Mouse (Mus musculus): ENCODE measurements around the gene Capn5. TPM values are rescaled to one million over a fixed set of nuclear protein-coding genes. Genes with fewer than 3 reads are reported as not detected.
A peak's percentile ranks its signal among the peaks of the same experiment; 100 is the strongest.
"Not testable (repeated sequence)": the region's sequence is repeated elsewhere in the genome, so short reads cannot be mapped to it uniquely, and the experiment has no call there.

Capn5 gene
- 1 to 10 TPM; 1.9 to 2.0 TPM for total RNA-seq (2021)

- intact Hi-C loops (cut with DNase I), result no loop called here
- peak; percentile 31 for DNase-seq (ENCODE audit: low spot score)
Observed at GRCm38 (mm10) chr7:98177929-98178559, at the start of gene Capn5. Gene Capn5 (minus strand): TSS chr7:98178274.

DNA sequence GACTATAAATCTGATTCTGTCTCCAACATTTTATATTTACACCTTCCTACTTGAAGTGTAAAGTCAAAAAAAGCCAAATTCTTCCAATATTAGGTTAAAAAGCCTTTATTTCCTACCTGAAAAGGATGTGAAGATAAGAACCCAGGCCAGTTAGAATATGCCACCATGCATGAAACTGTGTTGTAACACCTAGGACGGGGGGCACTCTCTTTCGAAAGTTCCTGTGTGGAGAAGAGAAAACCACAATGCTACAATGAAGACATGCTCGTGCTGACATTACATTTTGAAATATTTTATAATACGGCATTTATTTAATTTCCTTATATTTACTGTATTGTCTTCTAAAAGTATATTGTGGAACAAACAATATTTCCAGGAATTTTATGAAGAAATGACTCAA is 45.7 kb upstream of the Capn5 start:
- intact Hi-C loops (cut with DNase I), result no loop called here
- no peak for DNase-seq (ENCODE audit: low spot score)

DNA sequence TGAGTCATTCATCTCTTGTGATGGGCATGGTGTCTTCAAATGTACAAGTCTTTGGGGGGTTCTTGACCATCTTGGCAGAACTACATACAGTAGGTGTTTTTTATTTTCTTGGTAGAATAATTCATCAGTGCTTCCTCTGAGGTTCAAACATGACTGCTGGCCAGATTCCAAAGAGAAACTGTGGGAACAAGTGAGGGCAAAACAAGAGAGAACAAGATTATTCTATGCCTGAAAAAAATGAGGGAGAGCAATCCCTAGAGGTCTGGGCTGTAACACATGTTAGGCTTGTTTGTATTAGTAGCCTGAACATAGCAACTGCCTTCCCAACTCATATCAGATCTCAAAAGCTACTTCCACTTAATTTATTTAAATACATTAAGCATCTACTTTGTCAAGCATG is 38.6 kb upstream of the Capn5 start:
- intact Hi-C loops (cut with DNase I), result no loop called here
- no peak for DNase-seq (ENCODE audit: low spot score)

DNA sequence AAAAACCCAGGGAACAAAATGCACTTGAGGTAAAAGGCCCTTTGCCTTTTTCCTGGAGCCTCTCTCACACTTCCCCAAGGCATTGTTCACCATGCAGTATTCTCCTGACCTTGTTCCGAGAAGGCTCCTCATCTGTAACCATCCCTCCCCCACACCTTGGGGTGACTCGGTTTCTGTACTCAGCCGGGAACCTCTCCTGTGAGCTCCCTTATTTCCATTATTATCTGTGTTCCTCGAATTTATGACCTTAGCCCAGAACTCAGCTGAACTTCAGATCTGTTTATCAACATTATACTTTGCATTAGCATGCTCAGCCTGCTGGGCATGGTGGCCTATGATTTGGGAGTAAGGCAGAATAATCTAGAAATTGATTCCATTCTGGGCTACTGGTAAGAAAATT is 24.9 kb upstream of the Capn5 start:
- intact Hi-C loops (cut with DNase I), result no loop called here

DNA sequence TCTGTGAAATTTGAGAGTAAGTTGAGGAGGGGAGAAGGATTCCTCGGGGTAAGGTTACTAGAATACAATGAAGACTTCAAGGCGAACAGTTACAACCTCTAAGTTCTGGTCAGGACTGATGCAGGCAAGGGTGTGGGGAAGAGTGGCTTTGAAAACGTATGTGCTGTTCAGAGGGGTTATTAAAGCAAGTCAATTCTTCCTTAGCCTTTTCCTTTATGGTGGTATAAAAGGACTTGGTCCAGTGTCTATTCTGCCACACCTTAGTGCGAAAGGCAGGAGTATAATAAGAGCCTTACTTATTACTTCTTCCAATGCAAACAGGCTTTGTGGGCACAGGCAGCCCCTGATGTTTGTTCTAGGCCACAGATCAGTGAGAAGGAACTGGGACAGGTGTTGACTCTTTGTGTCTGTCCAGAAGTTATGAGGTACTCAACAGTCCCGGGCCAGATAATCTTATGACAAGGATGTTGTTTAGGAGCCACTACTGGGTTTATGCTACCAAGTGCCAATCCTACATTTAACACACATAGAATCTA is 23.5 kb upstream of the Capn5 start:
- DNase-seq (ENCODE audit: low spot score), result no peak
- intact Hi-C loops (cut with DNase I), result no loop called here

More for the DNA sequence above, 24.9 kb upstream of the Capn5 start:
- no peak for DNase-seq (ENCODE audit: low spot score)

GRCm38 (mm10) chr7:98200396-98200795 is 22.3 kb upstream of the Capn5 start:
- intact Hi-C loops (cut with DNase I), result no loop called here
- DNase-seq (ENCODE audit: low spot score), result no peak

DNA sequence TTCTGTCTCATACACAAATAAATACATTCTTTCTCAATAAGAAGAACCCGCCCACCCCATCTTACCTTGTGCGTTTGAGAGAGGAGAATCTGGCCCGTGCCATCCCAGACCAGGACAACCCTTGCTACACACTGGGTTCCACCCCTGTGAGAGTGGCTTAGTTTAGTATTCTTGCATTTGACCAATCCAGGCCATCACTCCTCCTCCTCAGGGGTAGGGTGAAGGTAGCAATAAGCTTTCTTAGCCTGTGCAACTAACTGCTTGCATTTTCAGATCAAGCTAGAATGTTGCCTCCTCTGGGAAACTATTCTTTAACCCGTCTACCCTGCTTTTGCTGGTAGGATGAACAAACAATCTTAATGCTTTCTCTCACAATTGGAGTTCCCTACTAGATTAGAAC is 21.3 kb upstream of the Capn5 start, which contains the start of gene B3gnt6:
Gene B3gnt6 (minus strand): TSS at position 101 of the 400 bp plus-strand sequence.
- no peak for DNase-seq (ENCODE audit: low spot score)
- intact Hi-C loops (cut with DNase I), result no loop called here

DNA sequence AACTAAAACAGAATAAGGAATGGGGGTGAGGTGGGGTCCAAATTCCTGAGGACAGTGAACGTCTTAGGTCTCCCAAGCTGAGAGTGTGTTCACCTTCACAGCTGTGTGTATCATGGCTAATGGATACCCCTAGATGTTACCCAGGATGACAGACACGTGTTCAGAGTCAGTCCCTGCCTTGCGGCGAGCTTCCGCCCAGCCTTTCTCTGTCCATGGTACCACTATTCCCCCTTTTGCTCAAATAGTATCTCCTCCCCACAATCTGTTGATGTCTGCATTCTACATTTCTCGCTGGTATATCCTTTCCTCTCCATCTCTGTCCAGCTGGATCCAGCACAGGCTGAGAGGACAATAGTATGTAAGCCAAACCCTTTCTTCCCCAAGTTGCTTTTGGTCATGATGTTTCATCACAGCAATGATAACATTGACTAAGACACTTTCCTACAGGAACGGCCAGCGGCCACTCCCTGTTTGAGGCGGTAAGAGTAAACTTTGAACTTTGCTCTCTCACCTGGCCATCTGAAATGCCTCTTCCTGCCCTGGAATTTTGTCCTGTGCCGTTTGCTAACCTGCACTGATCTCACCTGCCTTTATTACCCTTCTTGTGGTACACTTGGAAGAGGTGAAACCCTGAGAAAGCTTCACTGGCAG is 17.2 kb upstream of the Capn5 start:
- intact Hi-C loops (cut with DNase I), result no loop called here
- DNase-seq (ENCODE audit: low spot score), result no peak

GRCm38 (mm10) chr7:98194026-98194792 is 16.1 kb upstream of the Capn5 start:
- DNase-seq (ENCODE audit: low spot score), result no peak
- intact Hi-C loops (cut with DNase I), result no loop called here

DNA sequence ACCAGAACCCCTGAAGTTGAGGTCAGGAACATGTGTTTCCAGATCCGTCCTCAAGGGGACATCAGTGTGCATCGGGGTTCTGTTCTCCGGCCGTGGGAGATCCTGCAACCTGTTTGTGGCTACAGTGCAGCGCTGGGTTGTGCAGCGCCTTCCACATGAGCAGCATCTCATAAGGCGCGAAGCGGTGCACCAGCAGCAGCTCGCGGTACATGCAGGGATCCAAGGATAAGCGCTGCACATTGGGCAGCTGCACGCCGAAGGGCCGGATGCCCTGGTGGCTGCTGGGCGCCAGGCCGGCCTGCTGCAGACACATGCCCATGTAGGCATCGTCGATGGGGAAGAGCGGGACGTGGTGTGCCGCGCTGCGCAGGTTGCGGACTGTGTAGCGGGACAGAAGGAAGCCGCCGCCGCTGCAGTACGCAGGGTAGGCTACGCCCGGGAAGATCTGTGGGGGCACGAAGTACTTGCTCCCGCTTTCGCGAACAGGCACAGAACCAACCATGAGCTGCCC is 15.5 kb upstream of the Capn5 start:
- DNase-seq (ENCODE audit: low spot score), result no peak
- intact Hi-C loops (cut with DNase I), result no loop called here

- intact Hi-C loops (cut with DNase I), result loop anchor here (1.0 kb wide), 2 partner anchors 32 to 36 kb away; no protein-coding TSS in a partner anchor
- no peak for DNase-seq (ENCODE audit: low spot score)
Observed at GRCm38 (mm10) chr7:98191571-98192250, 13.6 kb upstream of the Capn5 start.

DNA sequence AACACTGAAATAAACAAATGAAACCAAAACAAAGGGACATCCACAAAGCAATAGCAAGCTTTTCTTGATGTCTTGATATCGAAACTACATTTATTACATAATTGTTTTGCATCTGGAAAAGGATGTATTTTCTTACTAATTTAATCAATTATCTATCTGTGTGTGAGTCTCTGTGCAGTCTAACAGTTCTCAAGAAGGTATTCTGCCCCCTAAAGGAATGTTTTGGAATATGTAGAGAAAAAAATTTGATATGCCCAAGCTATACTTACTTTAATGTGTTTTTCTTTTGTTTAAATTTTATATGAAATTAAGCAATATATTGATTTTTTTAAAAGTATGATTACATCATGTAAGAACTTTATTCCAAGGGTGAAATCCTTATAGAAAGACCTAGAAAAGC is 12.5 kb upstream of the Capn5 start:
- DNase-seq (ENCODE audit: low spot score), result no peak
- intact Hi-C loops (cut with DNase I), result no loop called here

DNA sequence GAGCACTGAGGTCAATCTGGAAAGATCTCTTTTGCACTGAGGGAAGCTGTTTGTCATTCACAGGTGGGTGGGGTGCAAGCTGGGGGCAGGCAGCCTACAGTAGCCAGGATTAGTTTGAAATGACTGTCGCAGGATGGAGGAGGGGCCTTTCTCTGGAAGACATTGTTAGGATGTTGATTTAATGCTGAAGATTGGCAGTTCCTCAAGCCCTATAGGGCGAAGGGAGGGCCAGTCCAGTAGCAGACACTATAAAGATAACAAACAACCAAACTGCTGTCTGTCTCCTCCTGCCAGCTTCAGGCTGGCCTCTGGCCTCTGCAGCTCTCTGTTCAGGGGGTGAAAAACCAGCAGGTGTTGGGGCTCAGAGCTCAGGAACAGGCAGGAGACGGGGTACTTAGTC is 11.7 kb upstream of the Capn5 start:
- intact Hi-C loops (cut with DNase I), result no loop called here
- DNase-seq (ENCODE audit: low spot score), result no peak

DNA sequence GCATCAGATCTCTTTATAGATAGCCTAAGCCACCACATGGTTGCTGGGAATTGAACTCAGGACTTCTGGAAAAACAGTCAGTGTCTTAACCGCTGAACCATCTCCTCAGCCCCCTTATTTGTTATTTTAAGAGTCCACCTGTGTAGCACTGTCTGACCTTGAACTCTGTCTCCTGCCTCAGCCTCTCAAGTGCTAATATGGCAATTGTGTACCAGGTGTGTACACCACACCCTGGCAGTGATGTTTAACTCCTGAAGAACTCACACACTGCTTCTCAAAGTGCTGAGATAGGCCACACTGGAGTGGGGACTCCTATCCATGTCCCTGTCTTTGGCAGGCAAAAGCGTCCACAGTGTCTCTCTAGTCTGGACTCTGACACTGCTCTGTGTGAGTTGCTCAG is 10.6 kb upstream of the Capn5 start:
- no peak for DNase-seq (ENCODE audit: low spot score)
- intact Hi-C loops (cut with DNase I), result no loop called here

GRCm38 (mm10) chr7:98188238-98188637 is 10.2 kb upstream of the Capn5 start:
- no peak for DNase-seq (ENCODE audit: low spot score)
- intact Hi-C loops (cut with DNase I), result no loop called here

DNA sequence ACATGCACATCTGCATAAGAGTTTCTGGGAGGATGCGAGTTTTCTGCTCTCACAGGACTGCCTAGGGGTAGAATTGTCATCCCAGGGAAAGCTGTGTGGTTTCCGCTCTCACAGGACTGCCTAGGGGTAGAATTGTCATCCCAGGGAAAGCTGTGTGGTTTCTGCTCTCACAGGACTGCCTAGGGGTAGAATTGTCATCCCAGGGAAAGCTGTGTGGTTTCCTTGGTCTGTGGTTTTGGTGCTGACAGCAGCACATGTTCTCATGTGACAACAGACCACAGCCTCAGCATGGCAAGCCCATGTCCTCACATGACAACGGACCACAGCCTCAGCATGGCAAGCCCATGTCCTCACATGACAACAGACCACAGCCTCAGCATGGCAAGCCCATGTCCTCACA is 9.3 kb upstream of the Capn5 start:
- DNase-seq (ENCODE audit: low spot score); intact Hi-C loops (cut with DNase I): not testable (repeated sequence)

DNA sequence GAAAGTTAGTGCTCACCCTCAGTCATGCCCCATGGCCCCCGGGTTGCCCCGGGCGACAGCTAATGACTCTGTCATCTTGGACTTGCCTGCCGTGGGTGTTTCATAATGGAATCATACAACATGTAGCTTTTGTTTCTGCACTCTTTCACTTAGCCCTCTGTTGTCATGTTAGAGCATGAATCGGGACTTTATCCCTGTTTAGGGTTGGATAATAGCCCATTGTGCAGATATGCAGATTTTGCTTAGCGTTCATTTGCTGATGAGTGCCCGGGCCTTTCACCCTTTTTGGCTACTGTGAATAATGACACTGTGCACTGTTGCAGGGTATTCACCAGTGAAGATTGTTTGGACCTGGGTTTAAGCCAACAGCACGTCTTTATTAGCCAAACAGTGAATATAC is 8.6 kb upstream of the Capn5 start:
- intact Hi-C loops (cut with DNase I), result no loop called here

DNA sequence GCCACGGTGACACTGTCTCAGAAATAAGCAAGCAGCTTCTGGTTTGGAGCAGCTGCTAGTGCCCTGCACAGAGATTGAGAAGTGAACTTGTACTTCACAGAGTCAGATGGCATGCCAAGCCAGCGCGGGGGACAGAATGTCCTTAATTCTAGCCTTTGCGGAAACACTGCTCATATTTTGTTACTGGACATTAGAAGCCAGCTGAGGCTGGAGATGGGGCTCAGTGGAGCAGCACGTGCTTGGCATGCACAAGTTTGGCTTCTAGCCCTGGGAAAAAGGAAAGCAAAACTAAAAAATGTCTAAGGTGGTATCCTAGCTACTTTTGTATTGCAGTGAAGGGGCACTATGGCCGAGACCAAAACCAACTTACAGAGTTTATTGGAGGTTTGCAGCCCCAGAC is 7.3 kb upstream of the Capn5 start:
- DNase-seq (ENCODE audit: low spot score), result no peak
- intact Hi-C loops (cut with DNase I), result no loop called here

More for the DNA sequence above, 8.6 kb upstream of the Capn5 start:
- DNase-seq (ENCODE audit: low spot score), result no peak

DNA sequence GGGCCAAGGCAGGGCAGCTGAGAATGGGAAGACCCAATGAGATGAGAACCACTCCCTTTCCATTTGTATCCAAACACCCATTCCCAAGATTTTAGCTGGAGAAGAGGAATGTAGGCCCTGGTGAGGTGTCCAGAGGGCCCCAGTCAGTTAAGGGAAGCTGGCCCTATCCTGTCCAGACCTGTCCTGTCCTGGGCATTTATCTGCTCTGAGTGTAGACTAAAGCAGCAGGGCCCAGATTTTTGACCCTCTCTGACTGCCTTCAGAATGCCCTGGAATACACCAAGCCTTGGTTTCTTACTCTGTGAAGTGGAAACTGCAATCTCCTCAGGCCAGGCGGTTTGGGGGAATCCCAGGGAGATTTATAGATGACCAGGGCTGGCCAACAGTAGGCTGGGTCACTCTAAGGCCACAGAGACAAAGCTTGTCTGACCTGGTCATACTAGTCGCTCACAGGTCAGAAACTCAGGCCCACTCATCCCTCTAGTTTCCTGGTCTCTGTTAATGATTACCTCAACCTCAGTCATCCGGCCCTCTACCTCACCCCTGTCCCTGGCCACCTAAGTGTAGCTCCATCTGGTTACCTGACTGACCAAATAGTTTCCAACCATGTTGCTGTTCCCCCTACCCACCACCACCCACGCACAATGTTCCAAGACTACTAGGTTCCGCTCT is 622 bp upstream of the Capn5 start:
- no peak for DNase-seq (ENCODE audit: low spot score)
- intact Hi-C loops (cut with DNase I), result no loop called here

DNA sequence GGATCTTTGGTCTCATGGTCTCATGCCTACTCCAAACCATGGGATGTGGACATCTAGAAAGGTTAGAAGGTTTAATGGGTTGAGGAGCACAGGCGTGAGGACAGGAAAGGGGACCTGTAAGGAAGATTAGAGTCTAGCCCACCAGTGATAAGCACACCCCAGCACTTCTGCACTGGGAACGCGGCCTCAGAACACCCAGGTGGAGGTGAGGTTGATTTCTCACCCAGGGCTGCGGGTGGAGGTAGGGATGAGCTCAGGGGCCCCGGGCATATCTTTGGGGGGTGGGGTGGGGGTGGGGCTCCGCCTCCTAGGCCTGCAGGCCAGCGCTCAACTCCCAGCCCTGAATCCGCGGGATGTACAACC is 527 bp downstream of the Capn5 start:
- intact Hi-C loops (cut with DNase I), result no loop called here
- DNase-seq (ENCODE audit: low spot score), result no peak
